Mouse (Mus musculus): Measurements from ENCODE around the gene Cyp2d26.

DNA sequence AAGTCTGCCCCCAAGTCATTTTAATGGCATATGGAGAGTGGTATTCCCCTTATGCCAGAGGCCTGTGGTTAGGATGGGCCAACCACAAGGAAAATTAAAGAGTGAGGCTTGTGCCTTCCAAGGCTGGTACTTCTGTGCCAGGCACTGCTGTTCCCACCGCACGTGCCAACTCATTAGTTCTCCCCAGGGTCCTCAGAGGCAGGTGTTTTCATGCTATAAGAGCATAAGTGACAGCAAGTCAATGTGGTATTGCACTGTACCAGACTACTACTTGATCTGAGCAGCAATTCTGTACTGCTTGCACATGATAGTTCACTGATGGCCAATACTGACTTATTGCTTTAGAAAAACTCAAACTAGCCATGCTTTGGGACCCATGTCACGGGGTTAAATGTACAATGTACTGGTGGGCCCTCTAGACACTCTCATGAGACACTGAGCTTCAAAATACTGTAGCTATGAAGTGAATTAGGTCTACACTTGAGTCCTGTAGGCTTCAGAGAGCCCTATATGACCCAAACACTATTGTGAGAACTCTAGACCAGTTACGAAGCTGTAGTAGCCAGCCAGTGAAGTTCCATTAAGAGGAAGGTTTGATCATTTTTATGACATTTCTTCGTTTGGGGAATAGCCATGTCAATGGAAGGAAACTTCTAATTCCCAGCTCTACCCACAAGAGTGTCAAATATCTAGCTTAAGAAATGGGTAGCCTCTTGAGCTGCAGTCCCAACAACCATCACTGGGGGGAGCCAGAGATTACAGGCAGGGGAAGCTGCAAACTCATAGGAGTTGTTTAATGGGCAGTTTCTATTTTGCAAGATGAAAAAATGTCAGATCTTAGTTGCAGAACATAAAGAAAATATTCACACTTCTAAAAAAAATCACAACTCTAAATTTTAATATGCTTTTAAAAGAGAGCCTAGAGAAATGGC lies 10.9 kb upstream of the Cyp2d26 start:
- TF ChIP-seq CTCF (IDR thresholded peaks at IDR 0.05; ENCODE audit: low read depth) (peak; percentile 95), EP300 (optimal IDR thresholded peaks at IDR 0.05) (no peak)

Data from stomach, postnatal 0 days (tissue).